Mouse (Mus musculus) hindbrain, postnatal 0 days (tissue): Measurements from ENCODE around the gene Tbc1d22b. TPM values are rescaled to one million over a fixed set of nuclear protein-coding genes. Genes with fewer than 3 reads are reported as not detected.

Experiments used
- ATAC-seq: fragments of 200-750 bp; cut with Nextera tagmentation; 2 replicates; pipeline ENCODE4 v1.8.0; 2017; ENCODE audit warnings: mild to moderate bottlenecking, moderate TSS enrichment, moderate library complexity
- DNase-seq: peaks from one replicate; pipeline ENCODE4 v3.0.0-alpha.2; 2015; ENCODE audit warnings: low spot score
- H3K27ac ChIP-seq: fragments of 300-500 bp; sonication (generic); 2 replicates; pipeline ENCODE4 v1.5.1; 2014; ENCODE audit warnings: mild to moderate bottlenecking
- H3K27me3 ChIP-seq: fragments of 300-500 bp; sonication (generic); 2 replicates; pipeline ENCODE4 v1.6.1; 2014; ENCODE audit warnings: low read length, mixed read lengths; ENCODE audit not compliant: insufficient read depth
- H3K36me3 ChIP-seq: fragments of 300-500 bp; sonication (generic); 2 replicates; pipeline ENCODE4 v1.6.1; 2014; ENCODE audit warnings: low read length, mixed read lengths; ENCODE audit not compliant: insufficient read depth
- H3K4me1 ChIP-seq: fragments of 300-500 bp; sonication (generic); 2 replicates; pipeline ENCODE4 v1.6.1; 2014; ENCODE audit warnings: antibody characterized with exemption, low read length, mixed read lengths; ENCODE audit not compliant: insufficient read depth
- H3K4me2 ChIP-seq: fragments of 300-500 bp; sonication (generic); 2 replicates; pipeline ENCODE4 v1.6.1; 2014; ENCODE audit warnings: low read depth, mild to moderate bottlenecking, low read length, moderate library complexity, mixed read lengths
- H3K4me3 ChIP-seq: fragments of 300-500 bp; sonication (generic); 2 replicates; pipeline ENCODE4 v1.5.1; 2014; ENCODE audit warnings: low read length
- H3K9ac ChIP-seq: fragments of 300-500 bp; sonication (generic); replicated peaks from 2 replicates; pipeline ENCODE4 v1.6.1; 2014; ENCODE audit warnings: mild to moderate bottlenecking, low read length, moderate library complexity, mixed read lengths
- H3K9me3 ChIP-seq: fragments of 300-500 bp; sonication (generic); 2 replicates; pipeline ENCODE4 v1.6.1; 2016; ENCODE audit warnings: low read length, mixed read lengths
- CTCF ChIP-seq: IDR thresholded peaks from 2 replicates; pipeline ENCODE4 v1.5.1; 2016; ENCODE audit warnings: antibody characterized with exemption, control low read depth, low read depth
- WGBS: fragments of 180-500 bp; shearing (Covaris S2); extraction: QIAGEN DNeasy Blood & Tissue Kit; methylation state at CpG from one replicate; pipeline ENCODE4 v1.1.7; 2014; 5-methylcytosine and 5-hydroxymethylcytosine counted together
- polyA plus RNA-seq: library from polyadenylated mRNA; unstranded; fragments of >200 nt; fragmentation: Nextera tagmentation; extraction: Ambion mirVana; gene quantifications from 2 replicates; pipeline ENCODE4 v1.2.1, GENCODE M21; 2015
- total RNA-seq: library from RNA; depleted of rRNA; stranded (reverse); fragments of >200 nt; gene quantifications from 2 replicates; pipeline ENCODE4 v1.2.3, GENCODE M21; 2014

Tbc1d22b gene
- total and polyA plus RNA-seq, 2 experiments from 2014 or later = 26.4 to 40.4 TPM

- Histone ChIP-seq H3K9me3 (no peaks in the 10 kb centered on the region), H3K4me2 (peak within 1 kb of the TSS; percentile 91; the same call in 1 of the 2 replicates), H3K4me3 (no peak within 1 kb of the TSS), H3K9ac (no peak within 1 kb of the TSS), H3K27me3 (no peaks in the 10 kb centered on the region), H3K4me1 (peaks cover 12% of the 10 kb centered on the region; the same call in 1 of the 2 replicates), H3K36me3 (no peaks in the 10 kb centered on the region), H3K27ac (no peak within 1 kb of the TSS)
- DNase-seq = no peak
- 93% methylated on average over 5 of the region's 5 CpGs for WGBS
- ATAC-seq = no peak
- no peak for TF ChIP-seq CTCF
Observed at GRCm38 (mm10) chr17:29552162-29552732, 2.7 kb downstream of the Tbc1d22b start, which contains the start of gene Tmem217. Gene Tmem217 (minus strand): TSS chr17:29552385.

DNA sequence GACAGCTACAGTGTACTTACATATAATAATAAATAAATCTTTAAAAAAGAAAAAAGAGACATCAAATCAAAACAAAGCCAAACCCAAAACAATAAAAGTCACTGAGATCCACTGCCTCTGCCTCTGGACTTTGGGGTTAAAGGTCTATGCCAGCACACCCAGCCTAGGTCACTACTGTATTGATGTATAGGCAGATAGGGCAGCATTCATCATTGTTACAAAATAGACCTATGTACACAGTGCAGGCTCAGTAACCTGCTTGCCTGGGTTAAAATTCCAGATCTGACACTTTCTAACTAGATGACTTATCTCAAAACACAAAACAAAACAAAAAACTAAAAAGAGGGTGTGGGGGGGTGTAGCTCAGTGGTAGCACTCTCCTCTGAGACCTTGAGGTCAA lies 4.6 kb downstream of the Tbc1d22b start:
- ATAC-seq (no peak), DNase-seq (no peak)
- no peaks in the 10 kb centered on the region for H3K36me3 ChIP-seq
- H3K4me3 ChIP-seq = no peak overlapping the region
- H3K27ac ChIP-seq = no peak overlapping the region
- H3K9me3 ChIP-seq = no peaks in the 10 kb centered on the region
- no peak overlapping the region for H3K9ac ChIP-seq
- no peak overlapping the region for H3K4me2 ChIP-seq
- H3K27me3 ChIP-seq = no peaks in the 10 kb centered on the region
- H3K4me1 ChIP-seq = peaks cover 12% of the 10 kb centered on the region; the same call in 1 of the 2 replicates
- no peak for TF ChIP-seq CTCF

- ATAC-seq (no peak), DNase-seq (no peak)
- no peak overlapping the region for H3K27ac ChIP-seq
- H3K4me3 ChIP-seq = no peak overlapping the region
- H3K4me2 ChIP-seq = no peak overlapping the region
- WGBS = 77% methylated on average over 10 of the region's 10 CpGs
- no peaks in the 10 kb centered on the region for H3K36me3 ChIP-seq
- H3K4me1 ChIP-seq = no peaks in the 10 kb centered on the region
- no peaks in the 10 kb centered on the region for H3K27me3 ChIP-seq
- no peak overlapping the region for H3K9ac ChIP-seq
- no peak for TF ChIP-seq CTCF
- H3K9me3 ChIP-seq = no peaks in the 10 kb centered on the region
Observed at GRCm38 (mm10) chr17:29556456-29556855, 6.9 kb downstream of the Tbc1d22b start.

DNA sequence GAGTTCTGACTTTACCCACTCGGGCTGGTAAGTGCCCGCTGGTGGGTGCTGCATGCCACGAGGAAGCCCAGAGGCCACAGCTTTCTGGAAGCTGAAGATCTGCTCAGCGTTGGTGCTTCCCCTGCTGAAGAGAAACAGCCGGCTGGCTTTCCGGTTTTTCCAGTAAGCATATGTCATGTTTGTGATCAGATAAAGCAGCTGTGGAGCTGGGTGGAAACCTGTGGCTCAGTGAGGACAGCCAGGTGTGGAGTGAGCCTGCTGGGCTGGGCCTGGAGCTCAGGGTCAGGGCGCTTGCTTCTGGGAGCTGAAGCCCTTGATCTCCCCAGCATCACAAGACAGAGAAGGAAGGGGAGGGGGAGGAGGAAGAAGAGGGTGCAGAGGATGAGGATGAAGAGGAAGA lies 7.3 kb downstream of the Tbc1d22b start:
- ATAC-seq (no peak), DNase-seq (no peak)
- Histone ChIP-seq H3K9me3 (no peaks in the 10 kb centered on the region), H3K4me1 (no peaks in the 10 kb centered on the region), H3K27me3 (no peaks in the 10 kb centered on the region), H3K4me3 (no peak overlapping the region), H3K36me3 (no peaks in the 10 kb centered on the region), H3K9ac (no peak overlapping the region), H3K4me2 (no peak overlapping the region), H3K27ac (no peak overlapping the region)
- 89% methylated on average over 7 of the region's 7 CpGs for WGBS
- no peak for TF ChIP-seq CTCF

DNA sequence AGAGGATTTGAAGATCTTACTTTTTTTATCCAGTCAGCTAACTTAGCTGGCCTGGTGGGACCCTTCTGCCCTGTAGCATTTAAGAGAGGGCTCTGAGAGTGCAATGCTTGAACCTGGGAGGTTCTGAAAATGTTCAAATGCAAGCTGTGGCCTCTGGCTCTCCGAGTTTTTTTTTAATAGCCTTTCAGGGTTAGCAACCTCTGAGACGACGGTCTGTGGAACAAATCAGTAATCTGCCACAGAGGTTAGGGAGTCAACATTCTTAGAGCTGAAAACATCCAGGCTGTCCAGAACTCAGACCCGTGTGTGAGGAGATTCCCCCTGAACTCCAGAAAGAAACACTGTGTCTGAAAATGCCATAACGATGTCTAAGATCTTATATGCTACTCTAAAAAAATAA lies 8.9 kb downstream of the Tbc1d22b start:
- H3K4me2 ChIP-seq = no peak overlapping the region
- H3K4me3 ChIP-seq = no peak overlapping the region
- H3K4me1 ChIP-seq = no peaks in the 10 kb centered on the region
- no peak for DNase-seq
- 79% methylated on average over 5 of the region's 5 CpGs for WGBS
- ATAC-seq = no peak
- no peak for TF ChIP-seq CTCF
- H3K36me3 ChIP-seq = no peaks in the 10 kb centered on the region
- no peaks in the 10 kb centered on the region for H3K9me3 ChIP-seq
- H3K27me3 ChIP-seq = no peaks in the 10 kb centered on the region
- no peak overlapping the region for H3K9ac ChIP-seq
- H3K27ac ChIP-seq = no peak overlapping the region

GRCm38 (mm10) chr17:29565521-29565920 lies 15.9 kb downstream of the Tbc1d22b start:
- H3K4me3 ChIP-seq = no peak overlapping the region
- H3K27ac ChIP-seq = no peak overlapping the region
- H3K27me3 ChIP-seq = no peaks in the 10 kb centered on the region
- H3K36me3 ChIP-seq = peaks cover 8% of the 10 kb centered on the region; the same call in 1 of the 2 replicates
- H3K4me2 ChIP-seq = no peak overlapping the region
- DNase-seq (no peak), ATAC-seq (no peak)
- TF ChIP-seq CTCF = no peak
- over 99% methylated on average over 5 of the region's 5 CpGs for whole genome bisulfite sequencing
- H3K9me3 ChIP-seq = no peaks in the 10 kb centered on the region
- no peaks in the 10 kb centered on the region for H3K4me1 ChIP-seq
- no peak overlapping the region for H3K9ac ChIP-seq

- ATAC-seq (no peak), DNase-seq (no peak)
- no peaks in the 10 kb centered on the region for H3K4me1 ChIP-seq
- no peak overlapping the region for H3K27ac ChIP-seq
- H3K4me3 ChIP-seq = no peak overlapping the region
- no peaks in the 10 kb centered on the region for H3K27me3 ChIP-seq
- no peaks in the 10 kb centered on the region for H3K9me3 ChIP-seq
- H3K36me3 ChIP-seq = peaks cover 23% of the 10 kb centered on the region
- WGBS = 90% methylated on average over 15 of the region's 15 CpGs
- TF ChIP-seq CTCF = no peak
- no peak overlapping the region for H3K4me2 ChIP-seq
- H3K9ac ChIP-seq = no peak overlapping the region
Observed at GRCm38 (mm10) chr17:29568435-29568834, 18.9 kb downstream of the Tbc1d22b start.
